Comparison of ENCODE assay signal across 17 mouse cellular contexts in the genomic region with DNA sequence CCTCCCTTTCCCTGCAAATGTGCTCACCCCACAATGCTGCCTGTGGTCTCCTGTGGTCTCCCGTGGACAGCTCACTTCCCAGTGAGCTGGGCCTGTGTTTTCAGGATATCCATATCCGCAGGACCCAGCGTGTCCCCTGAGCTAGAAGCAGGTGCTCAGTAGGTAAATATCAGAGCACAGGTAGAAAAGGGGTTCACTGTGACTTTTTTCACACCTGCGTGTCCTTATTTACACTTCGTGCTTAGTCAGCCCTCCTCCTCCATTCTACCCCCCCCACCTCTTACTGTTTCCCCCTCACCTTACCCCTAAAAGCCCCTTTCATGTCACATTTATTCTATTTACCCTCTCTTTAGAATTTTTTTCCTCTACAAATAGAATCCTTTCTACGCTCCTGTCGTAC.
"Had no signal": no experiment of that assay in that cellular context is flagged by ENCODE, and none has a peak within 500 bp of the region (broad histone marks: within the 10 kb centered on the region; RNA-seq: fewer than 3 reads in every experiment).

No protein-coding gene starts in this region.

- H3K4me3 ChIP-seq: layer of hippocampus, adult 2 months; midbrain, embryonic 15.5 days; neural tube, embryonic 13.5 days had no signal

- H3K27ac ChIP-seq: hindbrain, postnatal 0 days; kidney, postnatal 0 days; layer of hippocampus, adult 2 months; macrophage; midbrain, embryonic 15.5 days; neural tube, embryonic 13.5 days had no signal

- H3K4me2 ChIP-seq: midbrain, embryonic 11.5 days; midbrain, embryonic 15.5 days; neural tube, embryonic 13.5 days had no signal

- H3K9ac ChIP-seq: midbrain, embryonic 15.5 days; neural tube, embryonic 13.5 days had no signal

- DNase-seq: kidney, adult 11 months; kidney, adult 9 months; kidney, postnatal 4 days; left cerebral cortex, postnatal 4 days; lung, adult 2 months; lung, postnatal 10 days; right cerebral cortex, postnatal 14 days; thymus, adult 2 months; thymus, postnatal 25 days had no signal

- H3K9me3 ChIP-seq: megakaryocyte, embryonic 14.5 days; midbrain, embryonic 15.5 days; neural tube, embryonic 13.5 days had no signal

- H3K27me3 ChIP-seq: megakaryocyte, embryonic 14.5 days; midbrain, embryonic 15.5 days; neural tube, embryonic 13.5 days had no signal

- ATAC-seq: hindbrain, postnatal 0 days; midbrain, embryonic 15.5 days had no signal
